Comparison of ENCODE assay signal across 8 mouse cellular contexts in the genomic region with DNA sequence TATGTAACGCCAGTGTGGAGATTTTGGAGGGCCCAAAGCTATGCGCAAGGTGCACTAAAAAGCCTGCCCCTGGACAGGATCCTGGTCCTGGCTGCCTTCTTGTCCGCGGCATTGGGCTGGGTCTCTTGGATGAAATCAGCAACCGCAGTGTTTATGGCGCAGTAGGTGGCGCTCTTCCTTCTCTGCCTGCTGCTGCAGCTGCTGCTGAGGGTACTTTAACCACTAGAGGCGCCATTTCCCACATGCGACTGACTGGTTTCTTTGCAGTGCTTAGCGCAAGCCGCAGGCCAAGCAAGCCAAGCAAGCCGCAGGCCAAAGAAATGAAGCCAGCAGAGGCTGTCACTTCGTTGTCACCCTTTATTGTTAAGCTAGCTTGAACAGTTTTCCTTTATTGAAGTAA. TPM values are rescaled to one million over a fixed set of nuclear protein-coding genes. Genes with fewer than 3 reads are reported as not detected.
DNase-seq lines count a peak whose midpoint lies in the region; ATAC-seq lines count a peak whose summit lies in the region.

No protein-coding gene starts in this region.

- peaks cover 11% of the 10 kb centered on the region for H3K4me1 ChIP-seq in intestine, embryonic 16.5 days (ENCODE audit: control insufficient read depth, insufficient read depth, low read length)
- peaks cover 10% of the 10 kb centered on the region for H3K4me1 ChIP-seq in midbrain, embryonic 11.5 days (ENCODE audit: control insufficient read depth, insufficient read depth, low read length)

- intact Hi-C loops in left cerebral cortex, postnatal 4 days (cut with DNase I), result loop anchor here (2.0 to 10.0 kb wide), 3 partner anchors 135 to 373 kb away; no protein-coding TSS in a partner anchor

- H3K4me3 ChIP-seq in intestine, embryonic 16.5 days (ENCODE audit: low read length), result peak overlapping the region; percentile 98
- peak overlapping the region; percentile 99 for H3K4me3 ChIP-seq in midbrain, embryonic 11.5 days (ENCODE audit: low read depth, low read length)

- 0 out of 2 replicates have a peak overlapping the region, but pooled peaks have one; percentile 29 for H3K27ac ChIP-seq in intestine, embryonic 16.5 days (ENCODE audit: low read length)
- no peak overlapping the region for H3K27ac ChIP-seq in midbrain, embryonic 11.5 days (ENCODE audit: low read depth, low read length)

- H3K4me2 ChIP-seq in intestine, embryonic 16.5 days (ENCODE audit: low read depth, low read length), result peak overlapping the region; percentile 68
- H3K4me2 ChIP-seq in midbrain, embryonic 11.5 days, result peak overlapping the region; percentile 93

- ATAC-seq in intestine, embryonic 16.5 days, result peak; percentile 27
- ATAC-seq in midbrain, embryonic 11.5 days (ENCODE audit: low FRiP score), result peak; percentile 51

- DNase-seq in adrenal gland, postnatal 10 days, result peak; percentile 92
- peak; percentile 94 for DNase-seq in embryo, embryonic 9.5 days (ENCODE audit: extremely low spot score)
- DNase-seq in gastrocnemius, postnatal 4 days (ENCODE audit: low spot score in 2 of 2), result peak; percentile 77 to 92
- peak; percentile 95 for DNase-seq in left cerebral cortex, postnatal 4 days
- peak; percentile 100 for DNase-seq in midbrain, embryonic 11.5 days (ENCODE audit: low spot score, missing footprints)
- DNase-seq in right cerebral cortex, postnatal 4 days, result peak; percentile 91
- DNase-seq in yolk sac, embryonic 10.5 days (ENCODE audit: low spot score), result peak; percentile 90

- H3K27me3 ChIP-seq in intestine, embryonic 16.5 days (replicated peaks; ENCODE audit: control insufficient read depth, insufficient read depth, low read length), result no peaks in the 10 kb centered on the region
- no peaks in the 10 kb centered on the region for H3K27me3 ChIP-seq in midbrain, embryonic 11.5 days (ENCODE audit: control insufficient read depth, insufficient read depth, low read length)

- H3K9ac ChIP-seq in intestine, embryonic 16.5 days (ENCODE audit: low read depth, low read length), result 0 out of 2 replicates have a peak overlapping the region, but pooled peaks have one; percentile 55
- H3K9ac ChIP-seq in midbrain, embryonic 11.5 days (ENCODE audit: low read length), result no peak overlapping the region; the same call in 1 of the 2 replicates

- H3K36me3 ChIP-seq in intestine, embryonic 16.5 days (ENCODE audit: control insufficient read depth, insufficient read depth, low read length), result peaks cover 27% of the 10 kb centered on the region
- peaks cover 18% of the 10 kb centered on the region; the same call in 1 of the 2 replicates for H3K36me3 ChIP-seq in midbrain, embryonic 11.5 days (ENCODE audit: control insufficient read depth, insufficient read depth, low read length)

- whole genome bisulfite sequencing in intestine, embryonic 16.5 days, result under 1% methylated on average over 13 of the region's 13 CpGs
- WGBS in midbrain, embryonic 11.5 days, result 2% methylated on average over 13 of the region's 13 CpGs

- no peaks in the 10 kb centered on the region for H3K9me3 ChIP-seq in intestine, embryonic 16.5 days (ENCODE audit: control insufficient read depth, low read length)
- H3K9me3 ChIP-seq in midbrain, embryonic 11.5 days (ENCODE audit: control insufficient read depth, low read length), result no peaks in the 10 kb centered on the region

RNA-seq across cellular contexts. Expression of a gene that starts 2.6 kb away (rescaled TPM):
- total RNA-seq in adrenal gland, postnatal 10 days (2021), result 100 to 1,000 TPM; 355 to 389 TPM
- 100 to 1,000 TPM; 311 to 332 TPM for total RNA-seq in gastrocnemius, postnatal 4 days (2021)
- polyA plus RNA-seq in intestine, embryonic 16.5 days (2015; fragmentation: Nextera tagmentation; extraction: Ambion mirVana), result 2,576 and 2,612 TPM in 2 replicates
- total RNA-seq in left cerebral cortex, postnatal 4 days (2021), result 1,000 to 10,000 TPM; 1,473 to 1,476 TPM
- polyA plus RNA-seq in midbrain, embryonic 11.5 days (2014; fragmentation: Nextera tagmentation; extraction: Ambion mirVana), result 1,565 and 1,591 TPM in 2 replicates

RNA-seq across cellular contexts. Expression of a gene that starts 42.4 kb away (rescaled TPM):
- 10 to 100 TPM; 14.8 to 19.4 TPM for total RNA-seq in adrenal gland, postnatal 10 days (2021)
- total RNA-seq in gastrocnemius, postnatal 4 days (2021), result 10 to 100 TPM; 12.6 to 13.0 TPM
- polyA plus RNA-seq in intestine, embryonic 16.5 days (2015; fragmentation: Nextera tagmentation; extraction: Ambion mirVana), result 7.9 and 9.0 TPM in 2 replicates
- 10 to 100 TPM; 17.8 to 19.9 TPM for total RNA-seq in left cerebral cortex, postnatal 4 days (2021)
- 11.6 and 13.5 TPM in 2 replicates for polyA plus RNA-seq in midbrain, embryonic 11.5 days (2014; fragmentation: Nextera tagmentation; extraction: Ambion mirVana)
